Mouse (Mus musculus) lung, adult 2 months (tissue): ENCODE results near the gene Vill.

ENCODE experiments used
- CTCF ChIP-seq: fragments of 200-500 bp; IDR thresholded peaks from 2 replicates; pipeline ENCODE4 v1.5.1; 2011; ENCODE audit warnings: mild to moderate bottlenecking, low read length, control low read depth; ENCODE audit not compliant: insufficient read depth
- POLR2A ChIP-seq: fragments of 200-500 bp; IDR thresholded peaks from 2 replicates; pipeline ENCODE4 v1.6.1; 2011; ENCODE audit warnings: low read depth, mild to moderate bottlenecking, control low read depth, low read length, borderline replicate concordance; ENCODE audit errors: extremely low read depth

GRCm38 (mm10) chr9:119010156-119010710 lies 42.3 kb upstream of the Vill start:
- TF ChIP-seq POLR2A = 0 out of 2 replicates have a peak, but pooled peaks have one; percentile 13
- no peak for TF ChIP-seq CTCF
